Mouse (Mus musculus) erythroid progenitor cell, adult 5-6 weeks (primary cell): Measurements from ENCODE around the gene Uxs1. TPM values are rescaled to one million over a fixed set of nuclear protein-coding genes. Genes with fewer than 3 reads are reported as not detected.

ENCODE experiments used
- ATAC-seq: replicated peaks from 2 replicates; pipeline ENCODE4 v1.8.0; 2016; ENCODE audit warnings: moderate number of reproducible peaks, mild to moderate bottlenecking, moderate TSS enrichment, inconsistent platforms; ENCODE audit not compliant: poor library complexity, low FRiP score, severe bottlenecking
- total RNA-seq, 2 experiments: library from RNA; stranded (forward) in 1 of 2; stranded (reverse) in 1 of 2; fragments of 150-400 nt in 1 of 2; fragments of 186-747, 209-891 nt in 1 of 2; gene quantifications; 2 replicates each; pipeline versions ENCODE4 v1.2.3 to v1.2.4; 2015 to 2017; ENCODE audit warnings: low replicate concordance in 2 of 2

Gene Uxs1
- total RNA-seq, 2 experiments from 2014 or later = 7.9 to 8.0 TPM

GRCm38 (mm10) chr1:43809351-43809750 is 18.2 kb downstream of the Uxs1 start:
- ATAC-seq = no peak

DNA sequence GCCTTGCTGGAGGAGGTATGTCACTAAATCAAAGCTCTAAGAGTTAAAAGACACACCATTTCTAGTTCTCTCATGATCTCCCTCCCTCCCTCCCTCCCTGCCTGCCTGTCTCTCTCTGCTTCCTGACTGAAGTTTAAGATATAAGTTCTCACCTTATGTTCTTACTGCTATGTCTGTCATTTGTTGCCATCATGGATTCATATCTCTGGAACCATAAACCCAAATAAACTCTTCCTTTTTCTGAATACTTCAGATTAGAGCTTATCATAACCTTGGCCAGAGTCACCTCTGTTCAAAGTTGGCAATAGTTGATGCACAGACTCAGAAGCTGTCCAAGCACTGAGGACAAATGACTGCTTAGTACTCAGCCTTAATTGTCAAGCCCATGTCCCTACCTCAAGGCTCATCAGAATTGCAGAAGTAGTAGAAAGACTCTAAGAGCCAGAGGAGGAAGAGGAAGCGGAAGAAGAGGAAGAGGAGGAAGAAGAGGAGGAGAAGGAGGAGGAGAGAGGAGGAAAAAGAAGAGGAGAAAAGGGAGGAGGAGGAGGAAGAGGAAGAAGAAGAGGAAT is 23.6 kb downstream of the Uxs1 start:
- no peak for ATAC-seq

DNA sequence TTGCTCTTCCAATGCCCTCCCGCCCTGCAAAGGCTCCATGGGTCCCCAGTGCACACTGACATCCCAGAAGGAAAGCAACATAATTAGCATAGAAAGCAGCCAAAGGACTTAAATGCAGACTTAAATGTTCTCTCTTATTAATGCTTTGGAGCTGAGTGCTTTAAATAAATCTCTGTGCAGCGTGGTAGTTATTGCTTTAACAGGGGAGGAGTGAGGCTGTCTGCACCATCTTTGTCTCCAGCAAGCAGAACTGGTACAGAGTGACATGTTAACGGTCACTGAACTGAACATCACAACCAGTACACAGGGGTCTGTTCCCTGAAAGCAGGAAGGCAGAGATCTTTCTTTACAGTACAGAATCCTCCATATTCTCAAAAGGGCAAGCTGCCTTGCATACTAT is 29.6 kb downstream of the Uxs1 start:
- no peak for ATAC-seq

- ATAC-seq = no peak
Measured at GRCm38 (mm10) chr1:43789765-43790164, 37.8 kb downstream of the Uxs1 start.

DNA sequence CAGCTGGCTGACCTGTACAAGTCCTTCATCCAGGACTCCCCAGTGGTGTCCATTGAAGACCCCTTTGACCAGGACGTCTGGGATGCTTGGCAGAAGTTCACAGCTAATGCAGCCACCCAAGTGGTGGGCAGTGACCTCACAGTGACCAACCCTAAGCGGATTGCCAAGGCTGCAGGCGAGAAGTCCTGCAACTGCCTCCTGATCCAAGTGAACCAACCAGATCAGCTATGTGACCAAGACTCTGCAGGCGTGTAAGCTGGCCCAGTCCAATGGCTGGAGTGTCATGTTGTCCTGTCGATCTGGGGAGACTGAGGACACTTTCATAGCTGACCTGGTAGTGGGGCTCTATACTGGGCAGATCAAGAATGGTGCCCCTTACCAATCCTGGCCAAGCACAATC is 40.9 kb downstream of the Uxs1 start:
- no peak for ATAC-seq

DNA sequence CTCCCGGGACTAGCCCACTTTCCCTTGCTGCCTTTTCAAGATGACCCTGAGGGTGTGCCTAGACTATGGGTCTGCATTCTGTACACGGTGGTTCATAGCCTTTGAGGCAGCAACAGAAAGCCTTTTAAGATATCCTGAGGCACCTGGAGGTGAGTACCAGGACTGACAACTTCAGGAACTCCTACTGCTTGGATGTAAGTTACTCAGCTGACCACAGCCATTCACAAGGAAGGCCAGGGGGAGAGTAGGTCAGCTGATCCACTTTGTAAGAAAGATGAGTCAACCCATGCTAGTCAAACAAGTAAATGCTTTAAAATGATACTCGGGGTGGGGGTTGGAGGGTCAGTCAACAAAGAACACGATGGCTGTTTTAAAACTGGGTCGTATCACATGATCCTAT is 42.3 kb downstream of the Uxs1 start:
- ATAC-seq = no peak

DNA sequence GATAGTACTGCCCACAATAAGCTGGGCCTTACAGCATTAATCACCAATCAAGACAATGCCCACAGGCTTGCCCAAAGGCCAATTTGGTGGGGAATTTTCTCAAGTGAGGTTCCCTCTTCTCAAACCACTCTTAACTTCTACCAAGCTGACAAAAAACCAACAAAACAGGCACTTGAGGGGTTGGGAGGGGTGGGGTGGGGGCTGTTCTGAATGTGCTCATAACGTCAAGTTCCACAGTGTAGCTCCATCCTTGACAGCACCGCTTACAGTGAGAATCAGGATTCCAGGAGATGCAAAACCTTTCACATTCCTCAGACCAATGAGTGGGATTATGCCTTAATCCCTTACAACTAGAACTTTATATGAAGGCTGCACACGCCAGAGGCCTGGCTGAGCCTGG is 44.4 kb downstream of the Uxs1 start:
- ATAC-seq = no peak

DNA sequence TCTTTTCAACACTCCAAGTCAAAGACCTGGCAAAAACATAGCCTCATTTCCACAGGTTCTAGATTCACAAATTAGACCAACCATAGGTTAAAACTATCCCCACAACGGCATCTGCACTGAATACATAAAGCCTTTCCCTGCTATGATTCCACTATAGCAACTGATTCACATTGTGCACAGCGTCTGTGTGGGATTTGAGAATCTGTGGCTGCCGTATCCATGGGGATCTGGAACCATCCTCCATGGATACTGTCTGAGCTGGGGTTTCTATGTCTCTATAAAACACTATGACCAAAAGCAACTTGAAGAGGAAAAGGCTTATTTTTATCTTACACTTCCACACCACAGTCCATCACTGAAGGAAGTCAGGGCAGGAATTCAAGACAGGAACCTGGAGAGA is 44.9 kb downstream of the Uxs1 start:
- ATAC-seq = no peak

DNA sequence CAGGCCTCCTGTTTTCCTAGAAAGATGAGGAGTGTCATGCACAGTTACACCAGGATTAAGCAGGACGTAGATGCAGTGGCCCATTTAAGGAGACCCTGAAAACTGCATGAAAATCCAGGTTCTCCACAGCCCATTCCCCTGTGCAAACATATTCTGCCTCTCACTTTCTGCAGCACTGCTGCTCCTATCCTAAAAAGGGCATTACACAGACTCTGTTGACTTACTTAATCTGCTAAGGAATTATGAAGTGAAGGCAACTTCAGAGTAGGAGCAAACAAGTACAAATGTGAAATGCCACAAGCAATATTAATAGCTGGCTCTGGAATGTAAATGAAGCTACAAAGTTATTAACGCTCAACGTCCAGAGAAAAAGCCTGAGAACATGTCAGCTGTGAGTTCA is 45.9 kb downstream of the Uxs1 start:
- ATAC-seq = no peak

DNA sequence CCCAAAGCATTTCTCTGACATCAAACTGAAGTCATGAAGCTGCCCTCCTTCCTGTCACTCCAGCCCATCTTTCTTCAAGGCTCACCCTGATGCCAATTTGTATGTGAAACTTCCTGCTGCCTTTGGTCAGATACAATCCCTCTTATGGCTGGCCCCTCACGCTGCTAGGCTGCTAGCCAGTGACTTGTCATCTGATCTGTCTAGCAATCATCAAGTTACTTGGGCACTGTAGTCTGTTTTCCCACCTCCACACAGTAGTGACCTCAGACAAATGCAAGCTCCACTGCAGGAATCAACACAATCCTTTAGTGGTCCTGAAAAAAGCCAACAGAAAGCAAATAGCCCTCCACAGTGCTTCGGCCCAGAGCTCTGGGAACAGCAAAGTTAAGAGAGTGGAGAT is 46.4 kb downstream of the Uxs1 start:
- ATAC-seq = no peak

- ATAC-seq = 0 out of 2 replicates have a peak, but pooled peaks have one; percentile 39
Measured at GRCm38 (mm10) chr1:43776106-43776505, 51.5 kb downstream of the Uxs1 start.

GRCm38 (mm10) chr1:43774126-43774525 is 53.5 kb downstream of the Uxs1 start:
- no peak for ATAC-seq

- no peak for ATAC-seq
Measured at GRCm38 (mm10) chr1:43772694-43773093, 54.9 kb downstream of the Uxs1 start.

GRCm38 (mm10) chr1:43770032-43770431 is 57.6 kb downstream of the Uxs1 start:
- ATAC-seq = no peak

GRCm38 (mm10) chr1:43769348-43769747 is 58.3 kb downstream of the Uxs1 start:
- ATAC-seq = no peak

- ATAC-seq = no peak
Measured at GRCm38 (mm10) chr1:43768385-43768990, 59.1 kb downstream of the Uxs1 start.

GRCm38 (mm10) chr1:43766328-43766727 is 61.3 kb downstream of the Uxs1 start:
- ATAC-seq = no peak

- no peak for ATAC-seq
Measured at GRCm38 (mm10) chr1:43764481-43764880, 63.1 kb downstream of the Uxs1 start.

- ATAC-seq = no peak
Measured at GRCm38 (mm10) chr1:43760085-43760484, 67.5 kb downstream of the Uxs1 start.

DNA sequence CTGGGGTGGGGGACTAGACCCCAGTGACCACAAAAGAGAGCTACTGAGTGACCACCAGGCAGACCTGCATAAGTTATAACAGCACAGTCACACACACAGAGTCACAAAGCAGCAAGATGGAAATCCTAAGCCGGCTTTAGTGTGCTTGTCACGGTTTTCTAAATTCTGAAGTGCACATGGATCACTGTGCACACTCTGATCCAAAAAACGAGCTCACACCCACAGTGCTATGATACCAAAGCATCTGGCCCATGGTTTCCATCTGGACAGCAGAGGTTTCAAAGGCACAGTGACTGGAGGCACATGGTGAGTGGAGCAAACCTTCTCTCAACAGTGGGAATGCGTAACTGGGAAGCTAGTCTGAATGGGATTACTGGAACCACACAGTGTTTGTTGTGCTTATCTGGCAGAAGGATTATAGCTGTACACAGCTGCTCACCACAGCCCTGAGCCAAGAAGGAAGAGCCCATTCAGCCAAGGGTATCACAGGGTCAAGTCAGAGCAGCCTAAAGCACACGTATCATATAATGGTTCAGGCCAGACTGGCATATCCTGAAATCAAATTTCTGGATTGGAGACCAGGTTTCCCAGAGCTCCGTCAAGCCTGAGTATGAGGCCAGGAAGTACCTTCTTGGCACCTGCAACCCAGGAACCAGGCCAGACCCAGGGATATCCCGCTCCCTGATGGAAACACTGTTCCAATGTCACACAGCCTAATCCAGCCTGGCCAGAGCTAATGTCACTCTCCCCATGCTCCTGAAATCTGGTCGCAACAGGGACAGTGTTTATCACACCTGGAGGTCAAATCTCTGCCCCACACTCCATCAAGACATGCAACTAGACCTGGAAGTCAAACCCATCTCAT is 72.9 kb downstream of the Uxs1 start:
- ATAC-seq = no peak

DNA sequence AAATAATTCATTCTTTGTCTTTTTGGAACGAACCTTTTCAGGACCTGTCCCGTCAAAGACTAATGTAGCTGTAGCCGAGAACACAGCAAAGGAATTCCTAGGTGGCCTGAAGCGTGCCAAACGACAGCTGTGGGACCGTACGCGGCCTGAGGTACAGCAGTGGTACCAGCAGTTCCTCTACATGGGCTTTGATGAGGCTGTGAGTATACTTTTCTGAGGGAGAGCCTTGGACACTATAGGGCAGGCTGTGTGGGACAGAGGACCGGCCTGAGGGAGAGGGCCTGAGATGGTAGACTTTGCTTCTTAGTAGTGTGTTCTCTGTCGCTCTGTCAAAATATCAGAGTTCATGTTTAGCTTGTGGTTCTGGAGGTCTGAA is 89.1 kb downstream of the Uxs1 start:
- no peak for ATAC-seq
